Mouse (Mus musculus): Measurements from ENCODE around the gene Ptprm. TPM values are rescaled to one million over a fixed set of nuclear protein-coding genes. Genes with fewer than 3 reads are reported as not detected.

Ptprm gene
- polyA plus RNA-seq, 1 experiment from 2014 or later: 5.4 TPM

DNA sequence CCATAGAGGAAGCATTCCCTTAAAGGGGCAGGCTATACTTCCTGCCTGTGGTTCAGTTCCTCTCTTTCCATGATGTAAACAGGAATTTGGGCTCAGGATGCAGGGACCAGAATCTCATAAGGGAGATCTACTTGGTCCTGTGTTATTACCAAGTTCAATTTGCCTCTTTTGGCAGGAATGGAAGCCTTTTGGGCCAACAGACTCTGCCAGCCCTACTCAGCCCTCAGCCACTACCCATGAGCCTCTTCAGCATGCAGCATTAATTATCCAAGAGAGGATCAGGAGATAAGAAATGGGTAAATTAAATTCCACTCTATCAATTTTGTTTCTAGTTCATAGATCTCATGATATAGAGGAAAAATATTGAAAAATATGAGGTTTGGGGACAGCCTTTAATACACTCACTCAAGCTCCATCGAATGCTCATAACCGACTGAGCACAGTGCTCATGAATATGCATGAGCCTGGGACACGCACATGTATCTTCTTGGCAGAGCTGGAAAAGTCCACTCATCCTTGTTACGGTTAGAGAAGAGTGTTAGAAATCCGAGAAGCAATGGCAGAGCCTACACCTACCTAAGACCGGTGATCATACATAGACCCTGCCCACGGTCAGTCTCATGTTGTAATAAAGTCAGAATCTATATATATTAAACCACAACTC is 197.0 kb downstream of the Ptprm start:
- Histone ChIP-seq H3K36me3 (ENCODE audit: control insufficient read depth, insufficient read depth) (no peaks in the 10 kb centered on the region), H3K9me3 (ENCODE audit: control insufficient read depth) (no peaks in the 10 kb centered on the region), H3K27ac (ENCODE audit: low read depth, low read length) (no peak overlapping the region), H3K27me3 (replicated peaks; ENCODE audit: control insufficient read depth, insufficient read depth, low read length) (no peaks in the 10 kb centered on the region), H3K4me1 (replicated peaks; ENCODE audit: control insufficient read depth, insufficient read depth, low read length) (no peaks in the 10 kb centered on the region), H3K4me2 (replicated peaks; ENCODE audit: low read depth) (no peak overlapping the region), H3K9ac (ENCODE audit: low read depth, low read length) (no peak overlapping the region), H3K4me3 (ENCODE audit: low read depth, low read length) (no peak overlapping the region)
- no peak for ATAC-seq
- no peak for TF ChIP-seq CTCF (IDR thresholded peaks at IDR 0.05; ENCODE audit: low read depth)
- WGBS: 89% methylated on average over 7 of the region's 7 CpGs

- no peaks in the 10 kb centered on the region for H3K9me3 ChIP-seq (ENCODE audit: control insufficient read depth)
- no peak overlapping the region for H3K4me3 ChIP-seq (ENCODE audit: low read depth, low read length)
- ATAC-seq: no peak
- no peaks in the 10 kb centered on the region for H3K36me3 ChIP-seq (ENCODE audit: control insufficient read depth, insufficient read depth)
- no peak overlapping the region for H3K9ac ChIP-seq (ENCODE audit: low read depth, low read length)
- no peaks in the 10 kb centered on the region for H3K4me1 ChIP-seq (replicated peaks; ENCODE audit: control insufficient read depth, insufficient read depth, low read length)
- H3K27ac ChIP-seq (ENCODE audit: low read depth, low read length): no peak overlapping the region
- no peaks in the 10 kb centered on the region for H3K27me3 ChIP-seq (replicated peaks; ENCODE audit: control insufficient read depth, insufficient read depth, low read length)
- 82% methylated on average over 3 of the region's 3 CpGs for WGBS
- H3K4me2 ChIP-seq (replicated peaks; ENCODE audit: low read depth): no peak overlapping the region
- no peak for TF ChIP-seq CTCF (IDR thresholded peaks at IDR 0.05; ENCODE audit: low read depth)
Observed at GRCm38 (mm10) chr17:67152218-67152617, 202.0 kb downstream of the Ptprm start.

DNA sequence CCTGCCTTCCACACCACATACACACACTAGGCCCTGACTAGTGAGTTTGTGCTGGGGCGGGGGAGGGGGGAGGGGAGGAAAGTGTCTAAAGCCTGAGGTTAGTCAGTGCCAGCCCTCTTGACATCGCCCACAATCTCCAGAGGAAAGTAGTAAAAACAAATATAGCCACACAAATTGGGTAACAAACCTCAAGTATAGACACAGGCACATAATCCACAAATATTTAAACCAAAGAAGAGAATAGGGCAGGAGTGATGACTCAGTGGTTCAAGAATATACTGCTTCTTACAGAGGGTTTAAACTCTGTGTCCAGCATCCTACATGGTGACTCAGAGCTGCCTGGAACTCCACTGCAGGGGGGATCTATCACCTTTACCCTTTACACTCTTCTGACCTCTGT is 203.8 kb downstream of the Ptprm start:
- H3K36me3 ChIP-seq (ENCODE audit: control insufficient read depth, insufficient read depth): no peaks in the 10 kb centered on the region
- WGBS: 62% methylated on average over 2 of the region's 2 CpGs
- no peak for TF ChIP-seq CTCF (IDR thresholded peaks at IDR 0.05; ENCODE audit: low read depth)
- H3K27me3 ChIP-seq (replicated peaks; ENCODE audit: control insufficient read depth, insufficient read depth, low read length): no peaks in the 10 kb centered on the region
- no peaks in the 10 kb centered on the region for H3K9me3 ChIP-seq (ENCODE audit: control insufficient read depth)
- H3K9ac ChIP-seq (ENCODE audit: low read depth, low read length): no peak overlapping the region
- H3K4me3 ChIP-seq (ENCODE audit: low read depth, low read length): no peak overlapping the region
- no peak overlapping the region for H3K27ac ChIP-seq (ENCODE audit: low read depth, low read length)
- no peak overlapping the region for H3K4me2 ChIP-seq (replicated peaks; ENCODE audit: low read depth)
- no peaks in the 10 kb centered on the region for H3K4me1 ChIP-seq (replicated peaks; ENCODE audit: control insufficient read depth, insufficient read depth, low read length)
- no peak for ATAC-seq

DNA sequence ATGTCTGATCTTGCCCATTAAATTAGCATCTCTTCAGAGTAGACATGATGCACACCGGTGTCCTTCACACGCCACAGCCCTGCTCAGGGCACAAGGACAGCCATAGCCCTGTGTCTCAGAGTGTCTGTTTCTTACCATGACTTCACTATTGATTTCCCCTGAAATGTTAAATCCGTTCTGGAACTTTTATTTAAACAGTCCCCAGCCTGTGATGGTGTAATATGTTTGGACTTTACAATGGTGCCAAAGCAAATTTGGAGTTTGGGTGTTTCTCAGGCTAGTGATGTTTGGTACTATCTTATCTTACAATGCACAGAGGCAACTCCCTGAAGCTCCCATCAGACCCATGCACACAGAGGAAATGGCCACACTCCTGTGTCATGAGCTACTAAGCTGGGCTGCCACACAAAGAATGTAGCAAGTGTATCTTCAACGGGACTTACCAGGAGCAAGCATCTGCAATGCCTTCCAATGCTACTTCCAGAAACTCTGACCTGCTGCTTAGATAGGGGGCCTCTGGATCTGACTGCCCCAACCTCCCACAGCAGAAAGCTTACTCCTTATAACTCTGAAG is 212.0 kb downstream of the Ptprm start:
- Histone ChIP-seq H3K4me1 (replicated peaks; ENCODE audit: control insufficient read depth, insufficient read depth, low read length) (no peaks in the 10 kb centered on the region), H3K9ac (ENCODE audit: low read depth, low read length) (no peak overlapping the region), H3K36me3 (ENCODE audit: control insufficient read depth, insufficient read depth) (no peaks in the 10 kb centered on the region), H3K9me3 (ENCODE audit: control insufficient read depth) (no peaks in the 10 kb centered on the region), H3K27me3 (replicated peaks; ENCODE audit: control insufficient read depth, insufficient read depth, low read length) (no peaks in the 10 kb centered on the region), H3K4me2 (replicated peaks; ENCODE audit: low read depth) (no peak overlapping the region), H3K4me3 (ENCODE audit: low read depth, low read length) (no peak overlapping the region), H3K27ac (ENCODE audit: low read depth, low read length) (no peak overlapping the region)
- ATAC-seq: no peak
- WGBS: 71% methylated on average over 4 of the region's 4 CpGs
- TF ChIP-seq CTCF (IDR thresholded peaks at IDR 0.05; ENCODE audit: low read depth): no peak

- WGBS: 26% methylated on average over 1 of the region's 1 CpGs
- Histone ChIP-seq H3K36me3 (ENCODE audit: control insufficient read depth, insufficient read depth) (no peaks in the 10 kb centered on the region), H3K4me1 (replicated peaks; ENCODE audit: control insufficient read depth, insufficient read depth, low read length) (no peaks in the 10 kb centered on the region), H3K9me3 (ENCODE audit: control insufficient read depth) (no peaks in the 10 kb centered on the region), H3K27me3 (replicated peaks; ENCODE audit: control insufficient read depth, insufficient read depth, low read length) (no peaks in the 10 kb centered on the region), H3K4me2 (replicated peaks; ENCODE audit: low read depth) (no peak overlapping the region), H3K9ac (ENCODE audit: low read depth, low read length) (no peak overlapping the region), H3K27ac (ENCODE audit: low read depth, low read length) (no peak overlapping the region), H3K4me3 (ENCODE audit: low read depth, low read length) (no peak overlapping the region)
- TF ChIP-seq CTCF (IDR thresholded peaks at IDR 0.05; ENCODE audit: low read depth): peak; percentile 69
- ATAC-seq: no peak
Observed at GRCm38 (mm10) chr17:67140502-67140901, 213.8 kb downstream of the Ptprm start.

DNA sequence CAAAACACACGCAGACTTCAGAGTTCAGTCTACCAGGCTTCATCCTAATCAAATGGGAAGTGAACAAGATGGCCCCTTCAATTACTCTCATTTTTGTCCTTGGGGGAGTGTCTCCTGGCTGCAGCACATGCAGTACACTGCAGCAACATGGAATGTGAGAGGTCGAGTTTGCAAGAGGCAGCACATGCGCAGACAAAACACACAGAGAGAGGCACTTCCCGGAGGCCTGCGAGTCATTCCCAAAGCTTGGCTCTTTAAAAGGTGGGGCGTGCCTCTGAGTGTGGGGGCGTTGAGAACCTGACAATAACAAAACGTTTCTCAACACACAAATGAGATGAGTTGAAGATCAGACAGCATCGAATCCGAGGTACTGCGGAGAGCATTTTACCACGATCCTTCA is 215.3 kb downstream of the Ptprm start:
- no peaks in the 10 kb centered on the region for H3K4me1 ChIP-seq (replicated peaks; ENCODE audit: control insufficient read depth, insufficient read depth, low read length)
- H3K27me3 ChIP-seq (replicated peaks; ENCODE audit: control insufficient read depth, insufficient read depth, low read length): no peaks in the 10 kb centered on the region
- no peaks in the 10 kb centered on the region for H3K9me3 ChIP-seq (ENCODE audit: control insufficient read depth)
- H3K4me3 ChIP-seq (ENCODE audit: low read depth, low read length): no peak overlapping the region
- no peak overlapping the region for H3K4me2 ChIP-seq (replicated peaks; ENCODE audit: low read depth)
- H3K36me3 ChIP-seq (ENCODE audit: control insufficient read depth, insufficient read depth): no peaks in the 10 kb centered on the region
- no peak overlapping the region for H3K9ac ChIP-seq (ENCODE audit: low read depth, low read length)
- 71% methylated on average over 12 of the region's 12 CpGs for WGBS
- no peak for ATAC-seq
- TF ChIP-seq CTCF (IDR thresholded peaks at IDR 0.05; ENCODE audit: low read depth): no peak
- H3K27ac ChIP-seq (ENCODE audit: low read depth, low read length): no peak overlapping the region
